Mouse (Mus musculus): ENCODE results near the gene Erlin1.

DNA sequence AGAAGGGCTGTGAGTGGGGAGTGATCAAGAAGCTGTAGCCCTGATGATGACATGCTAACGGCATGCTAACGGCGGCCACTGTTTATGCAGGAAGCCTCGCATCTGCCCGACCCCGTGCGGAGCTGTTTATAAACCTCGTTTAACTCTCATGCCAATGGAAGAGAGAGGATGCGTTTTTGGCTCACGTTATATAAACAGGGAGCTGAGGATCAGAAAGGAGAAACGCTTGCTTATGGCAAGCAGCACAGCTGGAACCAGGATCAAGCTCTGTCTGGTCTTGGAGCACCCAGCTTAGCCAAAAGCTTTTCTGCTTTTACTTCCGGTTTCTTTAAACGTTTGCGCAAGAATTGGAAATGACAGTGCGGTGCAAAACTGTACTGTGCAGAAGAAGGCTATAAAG lies 60.8 kb downstream of the Erlin1 start:
- TF ChIP-seq CTCF (IDR thresholded peaks at IDR 0.05; ENCODE audit: low read depth, low read length) (no peak), TAL1 (conservative IDR thresholded peaks at IDR 0.05; ENCODE audit: low read depth, low read length) (no peak), GATA1 (IDR thresholded peaks at IDR 0.05; ENCODE audit: borderline replicate concordance, low read length) (no peak), GATA2 (IDR thresholded peaks at IDR 0.05; ENCODE audit: borderline replicate concordance, low read depth, low read length) (no peak)

Data from G1E (cell line).